Mouse (Mus musculus): ENCODE measurements around the gene Angel2. TPM values are rescaled to one million over a fixed set of nuclear protein-coding genes. Genes with fewer than 3 reads are reported as not detected.
"Not testable (repeated sequence)": the region's sequence is repeated elsewhere in the genome, so short reads cannot be mapped to it uniquely, and the experiment has no call there.

Angel2 gene
- 35.1 and 37.5 TPM in 2 replicates for polyA plus RNA-seq (2015; fragmentation: Nextera tagmentation; extraction: Ambion mirVana)

- not testable (repeated sequence) for ATAC-seq (ENCODE audit: insufficient read depth, low FRiP score, low read depth); H3K9ac ChIP-seq; H3K27me3 ChIP-seq (replicated peaks); H3K4me1 ChIP-seq; H3K4me3 ChIP-seq (replicated peaks); H3K9me3 ChIP-seq; H3K4me2 ChIP-seq; H3K36me3 ChIP-seq; H3K27ac ChIP-seq
- 82% methylated on average over 3 of the region's 3 CpGs for WGBS
These were observed at the start of gene Angel2 for GRCm38 (mm10) chr1:190924812-190925211. Gene Angel2 (plus strand): TSS chr1:190925112.

GRCm38 (mm10) chr1:190875751-190876150, 49.2 kb upstream of the Angel2 start:
- no peaks in the 10 kb centered on the region for H3K9me3 ChIP-seq
- WGBS = 90% methylated on average over 6 of the region's 6 CpGs

GRCm38 (mm10) chr1:190880638-190881037, 44.3 kb upstream of the Angel2 start:
- WGBS = 68% methylated on average over 6 of the region's 6 CpGs
- ATAC-seq (ENCODE audit: insufficient read depth, low FRiP score, low read depth) = no peak
- Histone ChIP-seq H3K4me3 (replicated peaks) (no peak overlapping the region), H3K36me3 (no peaks in the 10 kb centered on the region; the same call in 1 of the 2 replicates), H3K27ac (no peak overlapping the region), H3K4me2 (no peak overlapping the region), H3K9ac (no peak overlapping the region), H3K9me3 (no peaks in the 10 kb centered on the region), H3K4me1 (no peaks in the 10 kb centered on the region), H3K27me3 (replicated peaks) (no peaks in the 10 kb centered on the region)

More at GRCm38 (mm10) chr1:190875751-190876150, 49.2 kb upstream of the Angel2 start:
- H3K4me2 ChIP-seq = no peak overlapping the region
- H3K27me3 ChIP-seq (replicated peaks) = no peaks in the 10 kb centered on the region
- H3K27ac ChIP-seq = no peak overlapping the region
- ATAC-seq (ENCODE audit: insufficient read depth, low FRiP score, low read depth) = no peak
- no peaks in the 10 kb centered on the region for H3K36me3 ChIP-seq
- no peaks in the 10 kb centered on the region for H3K4me1 ChIP-seq
- no peak overlapping the region for H3K4me3 ChIP-seq (replicated peaks)
- H3K9ac ChIP-seq = no peak overlapping the region

- no peak overlapping the region for H3K4me3 ChIP-seq (replicated peaks)
- WGBS = 7% methylated on average over 2 of the region's 2 CpGs
- ATAC-seq (ENCODE audit: insufficient read depth, low FRiP score, low read depth) = no peak; the same call in 1 of the 2 replicates
- no peak overlapping the region for H3K4me2 ChIP-seq
- no peaks in the 10 kb centered on the region for H3K27me3 ChIP-seq (replicated peaks)
- H3K4me1 ChIP-seq = no peaks in the 10 kb centered on the region
- H3K36me3 ChIP-seq = no peaks in the 10 kb centered on the region; the same call in 1 of the 2 replicates
- no peak overlapping the region for H3K9ac ChIP-seq
- H3K9me3 ChIP-seq = no peaks in the 10 kb centered on the region
- H3K27ac ChIP-seq = no peak overlapping the region
These were observed 43.5 kb upstream of the Angel2 start for GRCm38 (mm10) chr1:190881422-190881821.

- no peak overlapping the region for H3K27ac ChIP-seq
- ATAC-seq (ENCODE audit: insufficient read depth, low FRiP score, low read depth) = no peak
- H3K4me1 ChIP-seq = no peaks in the 10 kb centered on the region
- no peaks in the 10 kb centered on the region; the same call in 1 of the 2 replicates for H3K36me3 ChIP-seq
- no peaks in the 10 kb centered on the region for H3K9me3 ChIP-seq
- no peak overlapping the region for H3K9ac ChIP-seq
- H3K4me3 ChIP-seq (replicated peaks) = no peak overlapping the region
- H3K27me3 ChIP-seq (replicated peaks) = no peaks in the 10 kb centered on the region
- no peak overlapping the region for H3K4me2 ChIP-seq
- 88% methylated on average over 4 of the region's 4 CpGs for WGBS
These were observed 38.9 kb upstream of the Angel2 start for GRCm38 (mm10) chr1:190886014-190886413.

- Histone ChIP-seq H3K9me3 (no peaks in the 10 kb centered on the region), H3K4me3 (replicated peaks) (no peak overlapping the region), H3K4me1 (no peaks in the 10 kb centered on the region), H3K9ac (no peak overlapping the region), H3K27me3 (replicated peaks) (no peaks in the 10 kb centered on the region), H3K27ac (no peak overlapping the region), H3K4me2 (no peak overlapping the region), H3K36me3 (peaks cover 6% of the 10 kb centered on the region; the same call in 1 of the 2 replicates)
- no peak for ATAC-seq (ENCODE audit: insufficient read depth, low FRiP score, low read depth)
- 94% methylated on average over 2 of the region's 2 CpGs for whole genome bisulfite sequencing
These were observed 36.9 kb upstream of the Angel2 start for GRCm38 (mm10) chr1:190888031-190888430.

GRCm38 (mm10) chr1:190888646-190889045, 36.3 kb upstream of the Angel2 start:
- no peak for ATAC-seq (ENCODE audit: insufficient read depth, low FRiP score, low read depth)
- no peaks in the 10 kb centered on the region for H3K4me1 ChIP-seq

GRCm38 (mm10) chr1:190893559-190894167, 31.2 kb upstream of the Angel2 start:
- Histone ChIP-seq H3K27ac (no peak overlapping the region), H3K36me3 (peaks cover 6% of the 10 kb centered on the region; the same call in 1 of the 2 replicates), H3K4me3 (replicated peaks) (no peak overlapping the region), H3K27me3 (replicated peaks) (no peaks in the 10 kb centered on the region), H3K9ac (no peak overlapping the region), H3K9me3 (no peaks in the 10 kb centered on the region), H3K4me2 (no peak overlapping the region), H3K4me1 (no peaks in the 10 kb centered on the region)
- 80% methylated on average over 6 of the region's 6 CpGs for WGBS
- ATAC-seq (ENCODE audit: insufficient read depth, low FRiP score, low read depth) = no peak

More at GRCm38 (mm10) chr1:190888646-190889045, 36.3 kb upstream of the Angel2 start:
- Histone ChIP-seq H3K36me3 (peaks cover 6% of the 10 kb centered on the region; the same call in 1 of the 2 replicates), H3K4me2 (no peak overlapping the region), H3K9ac (no peak overlapping the region), H3K4me3 (replicated peaks) (no peak overlapping the region), H3K27me3 (replicated peaks) (no peaks in the 10 kb centered on the region), H3K27ac (no peak overlapping the region), H3K9me3 (no peaks in the 10 kb centered on the region)
- 85% methylated on average over 16 of the region's 16 CpGs for WGBS

- 90% methylated on average over 3 of the region's 3 CpGs for WGBS
- Histone ChIP-seq H3K27me3 (replicated peaks) (no peaks in the 10 kb centered on the region), H3K9me3 (no peaks in the 10 kb centered on the region), H3K36me3 (no peaks in the 10 kb centered on the region), H3K4me1 (0 out of 2 replicates have a peak, but pooled peaks cover 9% of the 10 kb centered on the region), H3K27ac (no peak overlapping the region; the same call in 1 of the 2 replicates), H3K4me2 (no peak overlapping the region), H3K4me3 (replicated peaks) (no peak overlapping the region), H3K9ac (no peak overlapping the region)
- ATAC-seq (ENCODE audit: insufficient read depth, low FRiP score, low read depth) = no peak
These were observed 26.7 kb upstream of the Angel2 start for GRCm38 (mm10) chr1:190898186-190898585.

- Histone ChIP-seq H3K36me3 (no peaks in the 10 kb centered on the region), H3K4me2 (no peak overlapping the region), H3K9me3 (no peaks in the 10 kb centered on the region), H3K27ac (peak overlapping the region; percentile 54), H3K4me3 (replicated peaks) (no peak overlapping the region), H3K4me1 (0 out of 2 replicates have a peak, but pooled peaks cover 9% of the 10 kb centered on the region), H3K9ac (no peak overlapping the region), H3K27me3 (replicated peaks) (no peaks in the 10 kb centered on the region)
- WGBS = 54% methylated on average over 9 of the region's 9 CpGs
- ATAC-seq (ENCODE audit: insufficient read depth, low FRiP score, low read depth) = peak; percentile 56; the same call in 1 of the 2 replicates
These were observed 25.9 kb upstream of the Angel2 start for GRCm38 (mm10) chr1:190898899-190899575.

GRCm38 (mm10) chr1:190901082-190901481, 23.8 kb upstream of the Angel2 start:
- Histone ChIP-seq H3K4me3 (replicated peaks) (no peak overlapping the region), H3K27me3 (replicated peaks) (no peaks in the 10 kb centered on the region), H3K4me1 (0 out of 2 replicates have a peak, but pooled peaks cover 9% of the 10 kb centered on the region), H3K27ac (no peak overlapping the region), H3K36me3 (no peaks in the 10 kb centered on the region), H3K9me3 (no peaks in the 10 kb centered on the region), H3K9ac (no peak overlapping the region), H3K4me2 (no peak overlapping the region)
- no peak for ATAC-seq (ENCODE audit: insufficient read depth, low FRiP score, low read depth)
- WGBS = 54% methylated on average over 2 of the region's 2 CpGs

GRCm38 (mm10) chr1:190904136-190904535, 20.8 kb upstream of the Angel2 start:
- Histone ChIP-seq H3K4me2 (no peak overlapping the region), H3K9me3 (no peaks in the 10 kb centered on the region), H3K4me3 (replicated peaks) (no peak overlapping the region), H3K4me1 (0 out of 2 replicates have a peak, but pooled peaks cover 6% of the 10 kb centered on the region), H3K36me3 (no peaks in the 10 kb centered on the region), H3K9ac (no peak overlapping the region), H3K27me3 (replicated peaks) (no peaks in the 10 kb centered on the region), H3K27ac (no peak overlapping the region)
- no peak for ATAC-seq (ENCODE audit: insufficient read depth, low FRiP score, low read depth)
- WGBS = 89% methylated on average over 3 of the region's 3 CpGs
